Mouse (Mus musculus): ENCODE data around the gene Elovl6.

Gene Elovl6

GRCm38 (mm10) chr3:129532180-129532864 lies at the start of gene Elovl6:
Elovl6 (plus strand) TSS chr3:129532355.
- peak; percentile 78 for DNase-seq (ENCODE audit: low read depth)

- no peak for DNase-seq (ENCODE audit: low read depth)
Measured at GRCm38 (mm10) chr3:129488774-129489173, 43.4 kb upstream of the Elovl6 start.

- peak; percentile 75 for DNase-seq (ENCODE audit: low read depth)
Measured at GRCm38 (mm10) chr3:129494123-129494522, 38.0 kb upstream of the Elovl6 start.

GRCm38 (mm10) chr3:129494731-129495130 lies 37.4 kb upstream of the Elovl6 start:
- no peak for DNase-seq (ENCODE audit: low read depth)

GRCm38 (mm10) chr3:129503781-129504180 lies 28.4 kb upstream of the Elovl6 start:
- DNase-seq (ENCODE audit: low read depth) = no peak

- no peak for DNase-seq (ENCODE audit: low read depth)
Measured at GRCm38 (mm10) chr3:129504928-129505327, 27.2 kb upstream of the Elovl6 start.

GRCm38 (mm10) chr3:129507736-129508135 lies 24.4 kb upstream of the Elovl6 start:
- no peak for DNase-seq (ENCODE audit: low read depth)

GRCm38 (mm10) chr3:129508571-129508970 lies 23.6 kb upstream of the Elovl6 start:
- no peak for DNase-seq (ENCODE audit: low read depth)

GRCm38 (mm10) chr3:129509725-129510124 lies 22.4 kb upstream of the Elovl6 start:
- no peak for DNase-seq (ENCODE audit: low read depth)

- no peak for DNase-seq (ENCODE audit: low read depth)
Measured at GRCm38 (mm10) chr3:129515863-129516436, 16.2 kb upstream of the Elovl6 start.

- peak; percentile 77 for DNase-seq (ENCODE audit: low read depth)
Measured at GRCm38 (mm10) chr3:129520499-129520898, 11.7 kb upstream of the Elovl6 start.

GRCm38 (mm10) chr3:129523456-129524143 lies 8.6 kb upstream of the Elovl6 start:
- no peak for DNase-seq (ENCODE audit: low read depth)

- DNase-seq (ENCODE audit: low read depth) = peak; percentile 33
Measured at GRCm38 (mm10) chr3:129527046-129527445, 5.1 kb upstream of the Elovl6 start.

GRCm38 (mm10) chr3:129529311-129529710 lies 2.8 kb upstream of the Elovl6 start:
- no peak for DNase-seq (ENCODE audit: low read depth)

GRCm38 (mm10) chr3:129530461-129530860 lies 1.7 kb upstream of the Elovl6 start:
- no peak for DNase-seq (ENCODE audit: low read depth)

GRCm38 (mm10) chr3:129532865-129533742 lies 949 bp downstream of the Elovl6 start:
- peak; percentile 77 for DNase-seq (ENCODE audit: low read depth)

- DNase-seq (ENCODE audit: low read depth) = peak; percentile 64
Measured at GRCm38 (mm10) chr3:129533743-129534530, 1.8 kb downstream of the Elovl6 start.

GRCm38 (mm10) chr3:129535444-129535843 lies 3.3 kb downstream of the Elovl6 start:
- peak; percentile 43 for DNase-seq (ENCODE audit: low read depth)

- peak; percentile 98 for DNase-seq (ENCODE audit: low read depth)
Measured at GRCm38 (mm10) chr3:129536109-129536508, 4.0 kb downstream of the Elovl6 start.

GRCm38 (mm10) chr3:129537954-129538353 lies 5.8 kb downstream of the Elovl6 start:
- no peak for DNase-seq (ENCODE audit: low read depth)

- DNase-seq (ENCODE audit: low read depth) = no peak
Measured at GRCm38 (mm10) chr3:129540882-129541281, 8.7 kb downstream of the Elovl6 start.

All from induced T-regulatory cell, adult 2 months (primary cell).